In genomic region chr19:58550489-58550888, GRCm38 (mm10) we compare ENCODE assay signal across 25 mouse cellular contexts. TPM values are rescaled to one million over a fixed set of nuclear protein-coding genes. Genes with fewer than 3 reads are reported as not detected.
"Had no signal": no experiment of that assay in that cellular context is flagged by ENCODE, and none has a peak within 500 bp of the region (broad histone marks: within the 10 kb centered on the region; RNA-seq: fewer than 3 reads in every experiment).

No protein-coding gene starts in this region.

- H3K4me1 ChIP-seq: midbrain, embryonic 10.5 days; midbrain, embryonic 12.5 days; neural tube, embryonic 13.5 days; neural tube, embryonic 15.5 days had no signal

- H3K9ac ChIP-seq: lung, embryonic 14.5 days; midbrain, embryonic 12.5 days; neural tube, embryonic 13.5 days; neural tube, embryonic 15.5 days had no signal

- H3K4me3 ChIP-seq: midbrain, embryonic 10.5 days; midbrain, embryonic 12.5 days; neural tube, embryonic 13.5 days; neural tube, embryonic 15.5 days had no signal

- H3K9me3 ChIP-seq: midbrain, embryonic 10.5 days; midbrain, embryonic 12.5 days; neural tube, embryonic 13.5 days; neural tube, embryonic 15.5 days had no signal

- H3K4me2 ChIP-seq: lung, embryonic 14.5 days; midbrain, embryonic 12.5 days; neural tube, embryonic 13.5 days; neural tube, embryonic 15.5 days had no signal

- ATAC-seq: midbrain, embryonic 16.5 days had no signal

- H3K36me3 ChIP-seq: midbrain, embryonic 10.5 days; midbrain, embryonic 12.5 days; neural tube, embryonic 13.5 days; neural tube, embryonic 15.5 days had no signal

- H3K27ac ChIP-seq: midbrain, embryonic 10.5 days; midbrain, embryonic 12.5 days; neural tube, embryonic 13.5 days; neural tube, embryonic 15.5 days had no signal

- H3K27me3 ChIP-seq: midbrain, embryonic 12.5 days; neural tube, embryonic 13.5 days; neural tube, embryonic 15.5 days had no signal

- DNase-seq: lung, adult 18-20 months; lung, embryonic 14.5 days; lung, postnatal 10 days; lung, postnatal 4 days; midbrain, embryonic 14.5 days; right cerebral cortex, postnatal 14 days; thymus, adult 18-20 months; thymus, postnatal 14 days; thymus, postnatal 36 days had no signal

RNA-seq across cellular contexts. Expression of gene Ccdc172, which starts 38.7 kb away (rescaled TPM):
- total RNA-seq: megakaryocyte, adult 5-6 weeks; megakaryocyte-erythroid progenitor cell, adult 5-6 weeks; monocyte, adult 5-6 weeks had no signal
- polyA plus RNA-seq: liver, embryonic 16.5 days; lung, embryonic 14.5 days; lung, embryonic 16.5 days; midbrain, embryonic 10.5 days; midbrain, embryonic 12.5 days; midbrain, embryonic 14.5 days; midbrain, embryonic 16.5 days; neural tube, embryonic 11.5 days; neural tube, embryonic 13.5 days; neural tube, embryonic 15.5 days; spleen, adult 2 months; stomach, embryonic 14.5 days; stomach, embryonic 16.5 days; thymus, postnatal 0 days; urinary bladder, adult 2 months had no signal
